Mouse (Mus musculus): ENCODE data around the gene Gm5617. TPM values are rescaled to one million over a fixed set of nuclear protein-coding genes. Genes with fewer than 3 reads are reported as not detected.
A peak's percentile ranks its signal among the peaks of the same experiment; 100 is the strongest.

Gene Gm5617
- polyA plus RNA-seq (2014; fragmentation: Nextera tagmentation; extraction: Ambion mirVana), result 31.1 and 32.7 TPM in 2 replicates

GRCm38 (mm10) chr9:48494817-48495547, at the start of gene Gm5617, which contains the start of gene Rbm7:
TSS of gene Gm5617 (plus strand) at chr9:48495442.
TSS of gene Rbm7 (minus strand) at chr9:48495299.
- peaks cover 9% of the 10 kb centered on the region for H3K4me1 ChIP-seq (ENCODE audit: control insufficient read depth, insufficient read depth, low read length)
- DNase-seq (ENCODE audit: low spot score) (peak; percentile 97), ATAC-seq (ENCODE audit: insufficient read depth, low FRiP score, low TSS enrichment) (peak; percentile 99)
- H3K27me3 ChIP-seq (ENCODE audit: control insufficient read depth, insufficient read depth, low read length), result no peaks in the 10 kb centered on the region
- peaks cover 8% of the 10 kb centered on the region; the same call in 1 of the 2 replicates for H3K36me3 ChIP-seq (ENCODE audit: control insufficient read depth, insufficient read depth, low read length)
- H3K9ac ChIP-seq (ENCODE audit: low read length), result peak within 1 kb of the TSS; percentile 92
- WGBS, result under 1% methylated on average over 72 of the region's 72 CpGs
- peak within 1 kb of the TSS; percentile 86 for H3K27ac ChIP-seq (ENCODE audit: low read depth, low read length)
- peak within 1 kb of the TSS; percentile 91 for H3K4me3 ChIP-seq (ENCODE audit: low read depth, low read length)
- peak within 1 kb of the TSS; percentile 81 for H3K4me2 ChIP-seq (ENCODE audit: low read depth)
- H3K9me3 ChIP-seq (ENCODE audit: control insufficient read depth, low read length), result no peaks in the 10 kb centered on the region

GRCm38 (mm10) chr9:48447783-48448209, 47.4 kb upstream of the Gm5617 start:
- H3K9me3 ChIP-seq (ENCODE audit: control insufficient read depth, low read length), result no peaks in the 10 kb centered on the region
- H3K27me3 ChIP-seq (ENCODE audit: control insufficient read depth, insufficient read depth, low read length), result no peaks in the 10 kb centered on the region
- no peaks in the 10 kb centered on the region for H3K36me3 ChIP-seq (ENCODE audit: control insufficient read depth, insufficient read depth, low read length)
- DNase-seq (ENCODE audit: low spot score) (peak; percentile 16), ATAC-seq (ENCODE audit: insufficient read depth, low FRiP score, low TSS enrichment) (no peak)
- H3K4me1 ChIP-seq (ENCODE audit: control insufficient read depth, insufficient read depth, low read length), result no peaks in the 10 kb centered on the region
- H3K4me3 ChIP-seq (ENCODE audit: low read depth, low read length), result no peak overlapping the region
- no peak overlapping the region for H3K9ac ChIP-seq (ENCODE audit: low read length)
- no peak overlapping the region for H3K4me2 ChIP-seq (ENCODE audit: low read depth)
- WGBS, result 48% methylated on average over 5 of the region's 5 CpGs
- H3K27ac ChIP-seq (ENCODE audit: low read depth, low read length), result no peak overlapping the region

- no peak for DNase-seq (ENCODE audit: low spot score)
- no peaks in the 10 kb centered on the region for H3K27me3 ChIP-seq (ENCODE audit: control insufficient read depth, insufficient read depth, low read length)
- 93% methylated on average over 17 of the region's 17 CpGs for WGBS
- no peak overlapping the region for H3K27ac ChIP-seq (ENCODE audit: low read depth, low read length)
- no peak overlapping the region for H3K4me2 ChIP-seq (ENCODE audit: low read depth)
- no peak for ATAC-seq (ENCODE audit: insufficient read depth, low FRiP score, low TSS enrichment)
- H3K9me3 ChIP-seq (ENCODE audit: control insufficient read depth, low read length), result no peaks in the 10 kb centered on the region
- no peak overlapping the region for H3K9ac ChIP-seq (ENCODE audit: low read length)
- H3K36me3 ChIP-seq (ENCODE audit: control insufficient read depth, insufficient read depth, low read length), result no peaks in the 10 kb centered on the region
- H3K4me3 ChIP-seq (ENCODE audit: low read depth, low read length), result no peak overlapping the region
- H3K4me1 ChIP-seq (ENCODE audit: control insufficient read depth, insufficient read depth, low read length), result no peaks in the 10 kb centered on the region
These were observed 45.2 kb upstream of the Gm5617 start for GRCm38 (mm10) chr9:48450066-48450465.

GRCm38 (mm10) chr9:48455961-48456360, 39.3 kb upstream of the Gm5617 start:
- DNase-seq (ENCODE audit: low spot score) (no peak), ATAC-seq (ENCODE audit: insufficient read depth, low FRiP score, low TSS enrichment) (no peak)
- Histone ChIP-seq H3K4me2 (ENCODE audit: low read depth) (no peak overlapping the region), H3K9me3 (ENCODE audit: control insufficient read depth, low read length) (no peaks in the 10 kb centered on the region), H3K27me3 (ENCODE audit: control insufficient read depth, insufficient read depth, low read length) (no peaks in the 10 kb centered on the region), H3K27ac (ENCODE audit: low read depth, low read length) (no peak overlapping the region), H3K4me3 (ENCODE audit: low read depth, low read length) (no peak overlapping the region), H3K9ac (ENCODE audit: low read length) (no peak overlapping the region), H3K36me3 (ENCODE audit: control insufficient read depth, insufficient read depth, low read length) (no peaks in the 10 kb centered on the region), H3K4me1 (ENCODE audit: control insufficient read depth, insufficient read depth, low read length) (no peaks in the 10 kb centered on the region)
- 93% methylated on average over 3 of the region's 3 CpGs for WGBS

- 71% methylated on average over 3 of the region's 3 CpGs for WGBS
- Histone ChIP-seq H3K4me3 (ENCODE audit: low read depth, low read length) (no peak overlapping the region), H3K9ac (ENCODE audit: low read length) (no peak overlapping the region), H3K27me3 (ENCODE audit: control insufficient read depth, insufficient read depth, low read length) (no peaks in the 10 kb centered on the region), H3K4me1 (ENCODE audit: control insufficient read depth, insufficient read depth, low read length) (no peaks in the 10 kb centered on the region), H3K4me2 (ENCODE audit: low read depth) (no peak overlapping the region), H3K27ac (ENCODE audit: low read depth, low read length) (no peak overlapping the region), H3K36me3 (ENCODE audit: control insufficient read depth, insufficient read depth, low read length) (no peaks in the 10 kb centered on the region), H3K9me3 (ENCODE audit: control insufficient read depth, low read length) (no peaks in the 10 kb centered on the region)
- ATAC-seq (ENCODE audit: insufficient read depth, low FRiP score, low TSS enrichment), result no peak
- DNase-seq (ENCODE audit: low spot score), result no peak
These were observed 36.4 kb upstream of the Gm5617 start for GRCm38 (mm10) chr9:48458879-48459278.

- ATAC-seq (ENCODE audit: insufficient read depth, low FRiP score, low TSS enrichment) (no peak), DNase-seq (ENCODE audit: low spot score) (no peak)
- Histone ChIP-seq H3K4me3 (ENCODE audit: low read depth, low read length) (no peak overlapping the region), H3K9ac (ENCODE audit: low read length) (no peak overlapping the region), H3K36me3 (ENCODE audit: control insufficient read depth, insufficient read depth, low read length) (no peaks in the 10 kb centered on the region), H3K27me3 (ENCODE audit: control insufficient read depth, insufficient read depth, low read length) (no peaks in the 10 kb centered on the region), H3K27ac (ENCODE audit: low read depth, low read length) (no peak overlapping the region), H3K4me1 (ENCODE audit: control insufficient read depth, insufficient read depth, low read length) (no peaks in the 10 kb centered on the region), H3K9me3 (ENCODE audit: control insufficient read depth, low read length) (no peaks in the 10 kb centered on the region), H3K4me2 (ENCODE audit: low read depth) (no peak overlapping the region)
- 90% methylated on average over 5 of the region's 5 CpGs for WGBS
These were observed 35.9 kb upstream of the Gm5617 start for GRCm38 (mm10) chr9:48459391-48459790.

- WGBS, result 90% methylated on average over 8 of the region's 8 CpGs
- no peak overlapping the region for H3K4me3 ChIP-seq (ENCODE audit: low read depth, low read length)
- peaks cover 1% of the 10 kb centered on the region; the same call in 1 of the 2 replicates for H3K9me3 ChIP-seq (ENCODE audit: control insufficient read depth, low read length)
- ATAC-seq (ENCODE audit: insufficient read depth, low FRiP score, low TSS enrichment) (no peak), DNase-seq (ENCODE audit: low spot score) (no peak)
- H3K4me2 ChIP-seq (ENCODE audit: low read depth), result no peak overlapping the region
- no peaks in the 10 kb centered on the region for H3K4me1 ChIP-seq (ENCODE audit: control insufficient read depth, insufficient read depth, low read length)
- no peak overlapping the region for H3K9ac ChIP-seq (ENCODE audit: low read length)
- H3K27ac ChIP-seq (ENCODE audit: low read depth, low read length), result no peak overlapping the region
- H3K36me3 ChIP-seq (ENCODE audit: control insufficient read depth, insufficient read depth, low read length), result no peaks in the 10 kb centered on the region; the same call in 1 of the 2 replicates
- H3K27me3 ChIP-seq (ENCODE audit: control insufficient read depth, insufficient read depth, low read length), result no peaks in the 10 kb centered on the region
These were observed 34.5 kb upstream of the Gm5617 start for GRCm38 (mm10) chr9:48460720-48461119.

GRCm38 (mm10) chr9:48461545-48461944, 33.7 kb upstream of the Gm5617 start:
- ATAC-seq (ENCODE audit: insufficient read depth, low FRiP score, low TSS enrichment), result no peak
- WGBS, result 81% methylated on average over 3 of the region's 3 CpGs
- H3K27ac ChIP-seq (ENCODE audit: low read depth, low read length), result no peak overlapping the region
- H3K9ac ChIP-seq (ENCODE audit: low read length), result no peak overlapping the region
- H3K27me3 ChIP-seq (ENCODE audit: control insufficient read depth, insufficient read depth, low read length), result no peaks in the 10 kb centered on the region
- no peaks in the 10 kb centered on the region for H3K4me1 ChIP-seq (ENCODE audit: control insufficient read depth, insufficient read depth, low read length)
- H3K4me2 ChIP-seq (ENCODE audit: low read depth), result no peak overlapping the region
- no peak overlapping the region for H3K4me3 ChIP-seq (ENCODE audit: low read depth, low read length)
- no peaks in the 10 kb centered on the region; the same call in 1 of the 2 replicates for H3K36me3 ChIP-seq (ENCODE audit: control insufficient read depth, insufficient read depth, low read length)
- no peak for DNase-seq (ENCODE audit: low spot score)
- peaks cover 3% of the 10 kb centered on the region; the same call in 1 of the 2 replicates for H3K9me3 ChIP-seq (ENCODE audit: control insufficient read depth, low read length)

GRCm38 (mm10) chr9:48465671-48466070, 29.6 kb upstream of the Gm5617 start:
- H3K27ac ChIP-seq (ENCODE audit: low read depth, low read length), result no peak overlapping the region
- H3K9me3 ChIP-seq (ENCODE audit: control insufficient read depth, low read length), result peaks cover 3% of the 10 kb centered on the region; the same call in 1 of the 2 replicates
- WGBS, result 97% methylated on average over 3 of the region's 3 CpGs
- no peak overlapping the region for H3K9ac ChIP-seq (ENCODE audit: low read length)
- no peak overlapping the region for H3K4me3 ChIP-seq (ENCODE audit: low read depth, low read length)
- no peaks in the 10 kb centered on the region for H3K27me3 ChIP-seq (ENCODE audit: control insufficient read depth, insufficient read depth, low read length)
- H3K4me2 ChIP-seq (ENCODE audit: low read depth), result no peak overlapping the region
- H3K36me3 ChIP-seq (ENCODE audit: control insufficient read depth, insufficient read depth, low read length), result no peaks in the 10 kb centered on the region; the same call in 1 of the 2 replicates
- H3K4me1 ChIP-seq (ENCODE audit: control insufficient read depth, insufficient read depth, low read length), result no peaks in the 10 kb centered on the region
- DNase-seq (ENCODE audit: low spot score), result no peak
- no peak for ATAC-seq (ENCODE audit: insufficient read depth, low FRiP score, low TSS enrichment)

Measured in neural tube, embryonic 11.5 days (tissue).